Mouse (Mus musculus) G1E-ER4 (cell line): ENCODE results near the gene Hacd2. TPM values are rescaled to one million over a fixed set of nuclear protein-coding genes. Genes with fewer than 3 reads are reported as not detected.

Experiments
- GATA1 ChIP-seq: IDR thresholded peaks from one replicate; pipeline ENCODE4 v1.8.0; 2012; ENCODE audit warnings: low read length, inconsistent platforms
- polyA plus RNA-seq: library from polyadenylated mRNA; stranded (reverse); fragments of >175 nt; gene quantifications from 2 replicates; pipeline ENCODE4 v1.2.3, GENCODE M21; 2012

Gene Hacd2
- polyA plus RNA-seq, 1 experiment = 63.9 TPM

- no peak for TF ChIP-seq GATA1
These were observed 45.4 kb downstream of the Hacd2 start for GRCm38 (mm10) chr16:35067631-35068030.

GRCm38 (mm10) chr16:35068886-35069285, 46.7 kb downstream of the Hacd2 start:
- TF ChIP-seq GATA1 = no peak

- TF ChIP-seq GATA1 = no peak
These were observed 52.2 kb downstream of the Hacd2 start for GRCm38 (mm10) chr16:35074436-35074835.

GRCm38 (mm10) chr16:35075643-35076042, 53.4 kb downstream of the Hacd2 start:
- no peak for TF ChIP-seq GATA1

- TF ChIP-seq GATA1 = no peak
These were observed 71.3 kb downstream of the Hacd2 start for GRCm38 (mm10) chr16:35093500-35093899.

- no peak for TF ChIP-seq GATA1
These were observed 75.8 kb downstream of the Hacd2 start for GRCm38 (mm10) chr16:35097870-35098530.

GRCm38 (mm10) chr16:35101751-35102420, 79.7 kb downstream of the Hacd2 start:
- no peak for TF ChIP-seq GATA1

GRCm38 (mm10) chr16:35102866-35103620, 80.8 kb downstream of the Hacd2 start:
- TF ChIP-seq GATA1 = no peak

- TF ChIP-seq GATA1 = no peak
These were observed 85.8 kb downstream of the Hacd2 start for GRCm38 (mm10) chr16:35107985-35108384.

- no peak for TF ChIP-seq GATA1
These were observed 86.9 kb downstream of the Hacd2 start for GRCm38 (mm10) chr16:35109156-35109555.

GRCm38 (mm10) chr16:35109656-35110291, 87.5 kb downstream of the Hacd2 start:
- TF ChIP-seq GATA1 = no peak

- no peak for TF ChIP-seq GATA1
These were observed 88.3 kb downstream of the Hacd2 start for GRCm38 (mm10) chr16:35110410-35111142.

GRCm38 (mm10) chr16:35111143-35111620, 89.0 kb downstream of the Hacd2 start:
- TF ChIP-seq GATA1 = no peak

GRCm38 (mm10) chr16:35113496-35113895, 91.3 kb downstream of the Hacd2 start:
- no peak for TF ChIP-seq GATA1

- TF ChIP-seq GATA1 = no peak
These were observed 94.2 kb downstream of the Hacd2 start for GRCm38 (mm10) chr16:35116328-35116956.
